Mouse (Mus musculus) layer of hippocampus, postnatal 25 days (tissue): ENCODE measurements around the gene Shq1. TPM values are rescaled to one million over a fixed set of nuclear protein-coding genes. Genes with fewer than 3 reads are reported as not detected.

Source experiments
- DNase-seq, 2 experiments: peaks; one replicate each; pipeline ENCODE4 v3.0.0; 2022; ENCODE audit warnings: mixed read lengths in 2 of 2, low spot score in 1 of 2; ENCODE audit errors: extremely low spot score in 1 of 2
- total RNA-seq, 2 experiments: library from RNA; stranded (reverse); gene quantifications; 2 replicates each; pipeline ENCODE4 v1.2.3; 2021

Gene Shq1
- total RNA-seq = 1 to 10 TPM; 4.9 to 5.9 TPM

DNA sequence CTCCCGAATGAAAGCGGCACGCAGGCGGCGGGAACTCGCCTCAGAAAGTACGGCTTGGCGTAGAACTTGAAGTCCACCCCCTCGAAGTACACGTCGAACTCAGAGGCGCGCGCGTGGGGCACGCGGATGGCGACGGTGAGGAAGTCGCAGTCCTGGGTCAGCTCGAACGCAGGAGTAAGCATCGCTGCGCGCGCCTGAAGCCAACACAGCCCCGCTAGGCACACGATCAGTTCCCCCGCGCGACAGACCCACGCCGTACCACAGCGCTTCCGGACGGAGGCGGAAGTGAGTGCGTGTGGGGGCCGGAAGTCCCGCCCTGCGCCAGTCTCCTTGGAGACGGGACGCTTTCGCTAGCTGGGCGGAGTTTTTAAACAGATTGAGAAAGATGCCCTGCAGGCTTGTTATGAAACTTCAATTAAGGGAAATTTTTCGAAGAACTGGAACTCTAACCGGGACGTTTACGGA lies at the start of gene Shq1:
Gene Shq1, minus strand, starts transcription at position 278 of the 465 bp plus-strand sequence.
- DNase-seq = peak; percentile 71 to 80

DNA sequence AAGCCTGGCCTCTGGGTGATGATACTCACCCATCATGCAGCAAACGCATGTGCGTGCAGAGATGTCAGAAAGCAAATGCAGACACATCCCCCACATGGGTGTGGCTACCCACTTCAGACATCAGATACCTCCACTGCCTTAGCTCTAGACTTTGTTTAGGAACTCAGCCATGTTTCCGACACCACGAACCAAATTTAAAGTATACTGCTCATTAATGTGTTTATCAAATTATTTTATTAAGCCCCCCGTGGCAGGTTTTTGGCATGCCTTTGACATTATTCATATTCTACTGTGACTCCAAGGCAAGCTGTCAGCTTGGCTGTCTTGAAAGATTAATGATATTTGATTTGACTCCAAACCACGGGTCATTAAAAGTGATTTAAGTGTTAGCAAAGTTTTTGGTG lies 49.1 kb upstream of the Shq1 start:
- no peak for DNase-seq

DNA sequence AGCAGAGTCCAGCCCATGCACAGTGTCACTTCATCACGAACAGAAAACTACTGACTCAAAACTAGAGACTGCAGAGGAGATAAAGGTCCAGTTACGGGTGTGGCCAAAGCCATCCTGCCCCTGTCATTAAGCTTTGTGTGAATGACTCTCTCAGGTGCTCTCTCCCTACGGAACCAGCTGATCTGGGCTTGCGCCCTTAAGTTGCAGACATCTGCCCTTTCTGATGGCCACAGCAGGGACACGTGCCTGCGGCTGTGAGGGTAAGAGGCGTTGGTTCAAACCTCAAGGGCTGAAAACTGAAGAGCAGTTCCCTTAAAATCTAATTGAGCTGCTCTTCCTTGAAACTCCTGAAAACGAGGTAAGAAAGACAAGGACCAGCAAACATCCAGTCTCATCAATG lies 45.9 kb upstream of the Shq1 start:
- no peak for DNase-seq

DNA sequence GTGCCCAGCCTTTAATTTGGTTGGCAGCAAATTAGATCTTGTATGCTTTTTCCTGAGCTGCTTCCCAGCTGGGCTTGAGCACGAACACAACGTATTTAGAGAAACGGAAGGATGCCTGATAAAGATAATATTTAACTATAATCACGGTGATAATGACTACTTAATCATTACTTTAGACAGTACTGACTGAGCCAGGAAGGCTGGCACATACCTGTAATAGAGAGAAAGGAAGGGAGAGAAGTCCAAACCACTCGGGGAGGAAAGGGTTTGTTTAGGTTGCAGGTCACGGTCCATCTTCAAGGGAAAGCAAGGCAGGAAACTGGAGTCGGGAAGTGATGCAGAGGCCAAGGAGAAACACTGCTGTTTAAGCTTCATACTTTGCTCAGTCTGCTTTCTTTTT lies 45.2 kb upstream of the Shq1 start:
- DNase-seq = no peak

DNA sequence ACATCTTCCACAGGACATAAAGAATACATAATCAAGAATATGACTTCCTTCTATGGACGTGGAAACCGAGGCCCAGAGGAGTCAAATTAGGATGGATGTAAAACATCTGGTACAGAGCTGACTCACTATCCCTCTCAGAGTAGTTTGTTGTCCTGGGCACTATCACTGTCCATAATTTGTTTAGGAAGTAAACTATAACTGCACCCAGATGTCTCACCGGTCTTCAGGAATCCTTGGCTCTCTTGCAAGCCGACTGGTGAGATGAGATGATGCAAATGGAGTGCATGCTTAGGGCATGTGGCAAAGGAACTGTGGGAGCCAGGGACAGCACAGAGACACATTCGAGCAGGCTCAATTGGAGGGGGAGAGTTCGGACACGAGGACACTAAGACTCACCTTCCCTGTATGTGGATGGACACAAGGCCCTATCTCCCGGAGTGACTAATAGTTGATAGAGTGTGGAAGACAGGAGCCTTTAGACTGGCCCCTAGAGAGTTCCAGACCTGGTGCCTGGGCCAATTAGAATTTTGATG lies 44.4 kb upstream of the Shq1 start:
- DNase-seq = no peak

DNA sequence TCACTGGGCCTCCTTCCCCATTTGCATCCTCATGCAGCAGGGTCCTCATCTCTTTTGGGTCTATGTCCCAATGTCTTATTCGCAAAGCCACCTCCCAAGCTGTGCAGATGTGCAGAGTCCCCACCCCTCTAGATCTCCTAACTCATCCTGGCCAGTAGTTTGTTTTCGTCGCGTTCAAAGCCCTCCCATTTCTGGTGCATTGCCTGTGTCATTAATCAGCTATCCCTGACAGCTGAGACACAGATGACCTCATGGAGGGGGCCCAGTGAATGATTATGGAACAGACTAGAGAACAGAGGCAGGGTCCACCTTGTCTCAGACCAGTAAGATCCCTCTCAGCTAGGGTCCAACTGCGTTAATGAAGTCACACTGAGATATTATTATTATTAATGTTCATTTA lies 39.9 kb upstream of the Shq1 start:
- no peak for DNase-seq

DNA sequence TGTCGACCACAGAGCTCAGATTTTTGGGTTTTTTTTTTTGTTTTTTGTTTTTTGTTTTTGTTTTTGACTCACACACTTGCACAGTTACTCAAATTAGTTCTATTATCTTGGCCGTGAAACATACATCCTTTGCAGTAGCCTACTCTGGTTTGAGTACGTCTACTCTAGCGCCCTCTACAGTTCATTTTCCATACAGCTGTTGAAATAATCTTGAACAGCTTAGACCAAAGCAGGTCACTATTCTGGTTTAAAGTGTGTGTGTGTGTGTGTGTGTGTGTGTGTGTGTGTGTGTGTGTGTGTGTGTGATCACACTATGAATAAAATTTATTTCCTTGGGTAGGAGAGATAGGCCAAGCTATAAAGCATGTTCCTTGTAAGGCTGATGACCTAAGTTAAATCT lies 39.2 kb upstream of the Shq1 start:
- DNase-seq = no peak

DNA sequence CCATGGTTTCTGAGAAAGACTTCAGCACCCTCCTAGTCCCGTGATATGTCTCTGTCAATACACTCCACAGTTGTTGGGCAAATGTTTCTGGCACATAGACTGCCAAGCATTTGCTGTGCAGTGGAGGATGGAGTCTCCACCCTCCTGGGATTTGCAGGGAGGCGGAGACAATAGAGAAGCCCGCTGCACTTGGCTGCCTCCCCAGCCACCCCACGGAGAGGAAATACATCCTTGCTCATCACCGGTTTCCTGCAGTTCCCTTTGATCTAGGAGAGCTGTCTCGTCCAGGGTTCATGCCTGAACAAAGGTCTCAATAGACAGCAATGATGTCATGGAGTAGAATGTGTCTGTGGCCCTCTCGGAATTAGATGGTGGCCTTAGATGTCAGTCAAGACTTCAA lies 38.5 kb upstream of the Shq1 start:
- DNase-seq = no peak

DNA sequence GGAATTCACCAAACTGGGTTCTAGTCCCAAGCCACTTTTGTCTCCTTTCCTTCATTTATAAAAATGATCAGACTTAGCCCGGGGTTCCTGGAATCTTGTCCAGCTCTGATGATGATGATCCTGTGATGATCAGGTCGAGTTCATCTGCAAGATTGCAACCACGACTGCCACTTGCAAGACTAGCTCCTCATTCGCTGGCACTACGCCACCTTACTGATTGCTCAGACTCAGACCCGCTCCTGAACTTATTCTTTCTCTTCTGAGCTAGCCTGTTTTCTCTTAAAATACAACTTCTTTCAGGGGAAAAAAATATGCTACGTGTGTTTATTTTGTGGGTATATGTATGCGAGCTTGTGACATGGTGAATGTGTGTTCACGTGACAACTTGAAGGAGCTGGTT lies 38.0 kb upstream of the Shq1 start:
- no peak for DNase-seq

DNA sequence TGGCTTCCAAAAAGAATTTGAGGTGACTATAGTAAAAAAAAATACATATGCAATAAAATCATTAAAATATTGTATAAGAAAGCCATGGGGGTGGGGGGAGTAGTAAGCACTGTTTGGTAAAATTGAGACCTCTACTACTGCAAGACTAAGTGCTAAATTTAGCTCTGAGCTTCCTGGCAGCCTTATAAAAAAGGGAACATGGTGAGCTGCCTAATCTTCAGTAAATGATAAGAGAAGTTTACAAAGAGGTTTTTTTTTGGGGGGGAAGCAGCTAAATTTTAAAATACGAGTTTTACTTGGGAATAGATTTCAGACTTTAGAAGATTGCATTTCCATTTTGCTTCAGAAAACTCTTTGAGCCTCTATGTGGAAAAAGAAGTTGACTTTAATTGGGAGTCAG lies 37.3 kb upstream of the Shq1 start:
- no peak for DNase-seq

DNA sequence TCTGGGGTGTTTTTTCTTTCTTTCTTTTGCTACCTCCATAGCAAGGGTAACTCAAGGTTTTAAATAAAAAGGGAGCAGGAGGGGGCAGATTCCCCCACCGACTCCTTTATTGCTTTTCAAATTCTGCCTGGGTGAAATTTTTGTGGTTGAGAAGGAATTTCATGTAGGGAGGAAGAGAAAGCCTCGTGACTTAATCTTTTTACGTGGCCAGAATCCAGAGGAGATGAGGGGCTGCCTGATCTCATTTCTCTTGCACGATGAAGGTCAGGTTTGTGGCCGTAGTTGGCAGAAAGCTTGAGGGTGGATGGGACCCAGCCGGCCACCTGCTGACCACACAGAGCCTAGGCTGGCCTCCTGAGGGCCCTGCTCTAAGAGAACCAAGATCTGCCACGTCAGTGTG lies 36.6 kb upstream of the Shq1 start:
- DNase-seq = no peak

DNA sequence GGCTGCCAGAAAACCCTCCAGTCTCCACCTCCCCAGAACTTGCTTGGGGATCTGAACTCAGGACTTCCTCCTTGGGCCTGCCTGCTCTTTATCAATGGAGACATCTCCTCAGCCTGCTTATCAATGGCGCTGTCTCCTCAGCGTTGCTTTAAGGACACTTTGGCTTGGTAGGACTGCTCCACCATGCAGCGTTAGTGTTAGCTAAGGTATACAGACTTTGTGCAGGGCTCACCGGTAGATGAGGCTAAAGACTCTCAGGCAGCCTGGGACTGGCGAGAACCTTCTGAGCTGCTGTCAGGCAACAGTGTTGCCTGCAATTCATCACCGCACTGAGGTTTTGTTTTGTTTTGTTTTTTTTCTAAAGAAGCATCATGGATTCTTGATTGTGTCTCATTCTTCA lies 35.9 kb upstream of the Shq1 start:
- DNase-seq = no peak

DNA sequence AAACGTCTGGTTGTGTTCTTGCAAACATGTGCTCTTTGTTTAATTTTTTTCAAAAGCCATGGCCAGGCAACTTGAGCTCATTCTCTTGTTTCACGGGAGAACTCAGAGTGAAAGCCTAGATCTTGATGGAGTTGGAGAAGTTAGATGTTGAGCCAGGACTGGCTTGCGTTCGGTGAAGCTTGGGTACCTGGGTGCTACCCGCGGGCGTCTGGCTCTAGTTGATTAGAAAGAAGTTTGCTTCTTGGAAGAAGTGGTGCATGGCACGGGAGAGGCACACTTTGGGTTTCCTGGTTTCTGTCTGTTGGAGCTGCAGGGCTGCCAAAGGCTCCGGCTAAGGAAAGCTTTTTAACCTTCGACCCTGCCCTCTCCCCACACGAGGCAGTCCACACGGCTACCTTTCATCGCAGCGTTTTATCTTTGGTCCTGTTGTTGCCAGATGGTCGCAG lies 34.4 kb upstream of the Shq1 start:
- DNase-seq = no peak

DNA sequence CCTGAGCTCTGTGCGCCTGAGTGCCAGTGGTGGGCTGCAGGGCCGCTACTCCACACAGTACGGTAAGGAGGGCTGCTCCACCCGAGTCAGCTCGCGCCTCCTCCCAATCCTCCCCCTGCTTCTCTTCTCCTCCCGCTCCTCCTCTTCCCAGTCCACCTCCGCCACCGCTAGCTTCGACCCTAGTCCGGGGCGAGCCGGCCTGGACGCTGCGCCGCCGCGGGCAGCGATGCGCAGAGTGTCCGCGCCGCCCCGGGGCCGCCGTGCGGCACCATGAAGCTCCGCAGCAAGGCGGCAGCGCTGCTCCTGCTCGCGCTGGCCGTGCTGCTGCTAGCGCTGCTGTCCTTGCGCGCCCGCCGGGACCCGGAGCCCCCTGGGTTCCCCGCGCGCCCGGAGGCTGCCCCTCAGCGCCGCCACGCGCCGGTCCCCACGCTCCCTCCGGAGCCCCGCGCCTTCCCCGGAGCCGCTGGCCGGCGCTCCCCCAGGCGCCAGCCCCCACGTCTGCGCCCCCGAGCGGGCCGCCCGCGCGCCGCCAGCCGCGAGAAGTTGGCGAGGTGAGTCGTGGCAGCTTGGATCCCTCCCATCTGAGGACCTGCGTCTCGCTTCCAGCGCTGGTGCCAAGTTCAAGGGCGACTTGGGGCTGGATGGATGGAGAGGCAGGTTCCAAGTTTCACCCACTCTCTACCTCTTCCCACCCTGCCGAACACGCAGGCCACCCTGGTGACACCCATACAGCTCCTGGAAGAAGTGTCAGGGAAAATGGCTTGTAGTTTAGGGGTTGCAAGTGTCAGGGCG lies 33.8 kb upstream of the Shq1 start, which contains the start of gene Gxylt2:
Gene Gxylt2, plus strand, starts transcription at position 161 of the 792 bp plus-strand sequence.
- peak; percentile 17 to 39 for DNase-seq

DNA sequence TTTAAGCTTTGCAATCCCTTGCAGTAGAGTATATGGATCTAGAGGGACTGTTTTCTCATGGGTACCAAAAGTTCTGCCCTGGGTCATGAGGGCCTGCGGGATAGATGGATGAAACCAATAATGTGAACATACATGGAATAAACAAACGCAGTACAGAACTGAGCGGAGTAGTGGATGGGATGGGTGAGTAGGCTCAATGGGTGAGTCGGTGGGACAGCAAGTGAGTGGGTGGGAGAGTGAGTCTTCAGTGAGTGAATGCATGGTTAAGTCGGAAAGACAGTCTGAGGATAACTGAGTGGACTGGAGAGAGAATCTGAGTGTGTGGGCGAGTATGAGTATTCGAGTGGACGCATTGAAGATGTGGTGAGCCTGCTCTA lies 33.2 kb upstream of the Shq1 start:
- no peak for DNase-seq

DNA sequence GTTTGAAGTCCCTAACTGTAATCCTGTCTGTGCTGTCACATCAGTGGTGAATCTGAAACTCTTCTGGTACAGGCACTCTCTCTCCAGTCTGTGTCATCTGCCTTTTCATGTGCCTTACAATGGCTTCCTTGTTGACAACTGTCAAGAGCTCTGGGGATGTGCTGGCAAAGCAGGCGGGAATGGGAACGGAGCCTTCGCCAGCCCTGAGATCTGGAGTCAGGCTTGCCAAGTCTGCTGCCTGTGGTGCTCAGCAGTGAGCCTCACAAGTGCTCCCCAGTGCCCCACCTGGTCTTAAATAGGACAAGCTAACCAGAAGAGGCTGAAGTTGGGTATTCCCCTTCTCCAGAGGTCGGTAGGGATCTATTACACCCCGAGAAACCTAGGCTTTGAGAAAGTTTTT lies 29.8 kb upstream of the Shq1 start:
- no peak for DNase-seq

DNA sequence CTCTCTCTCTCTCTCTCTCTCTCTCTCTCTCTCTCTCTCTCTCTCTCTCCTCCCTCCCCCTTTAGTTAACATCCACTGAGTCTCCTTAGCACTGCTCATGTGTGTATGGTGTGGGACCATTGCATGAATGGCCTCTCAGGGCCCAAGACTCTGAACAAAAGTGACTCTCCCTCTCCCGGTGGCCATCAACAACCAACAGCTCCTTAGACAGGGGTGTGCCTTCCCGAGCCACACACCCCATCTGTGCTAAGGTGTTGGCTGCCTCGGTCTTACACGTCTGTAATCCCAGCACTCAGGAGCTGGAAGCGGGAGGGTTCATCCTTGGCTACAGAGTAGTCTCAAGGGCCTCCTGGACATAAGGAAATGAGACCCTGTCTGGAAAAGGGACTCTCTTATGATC lies 29.0 kb upstream of the Shq1 start:
- DNase-seq = no peak

DNA sequence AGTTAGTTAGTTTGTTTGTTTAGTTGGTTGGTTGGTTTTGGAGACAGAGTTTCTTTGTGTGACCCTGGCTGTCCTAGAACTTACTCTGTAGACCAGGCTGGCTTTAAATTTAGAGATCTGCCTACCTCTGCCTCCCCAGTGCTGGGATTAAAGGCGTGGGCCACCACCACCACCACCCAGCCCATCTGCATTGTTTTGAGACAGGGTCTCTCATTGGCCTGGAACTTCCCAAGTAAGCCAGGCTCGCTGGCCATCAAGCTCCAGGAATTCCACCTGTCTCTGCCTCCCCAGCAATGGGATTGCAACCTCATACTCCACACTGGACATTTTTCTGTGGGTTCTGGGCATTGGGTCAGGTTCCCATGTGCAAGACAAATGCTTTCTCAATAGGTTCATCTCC lies 15.4 kb upstream of the Shq1 start:
- DNase-seq = no peak

DNA sequence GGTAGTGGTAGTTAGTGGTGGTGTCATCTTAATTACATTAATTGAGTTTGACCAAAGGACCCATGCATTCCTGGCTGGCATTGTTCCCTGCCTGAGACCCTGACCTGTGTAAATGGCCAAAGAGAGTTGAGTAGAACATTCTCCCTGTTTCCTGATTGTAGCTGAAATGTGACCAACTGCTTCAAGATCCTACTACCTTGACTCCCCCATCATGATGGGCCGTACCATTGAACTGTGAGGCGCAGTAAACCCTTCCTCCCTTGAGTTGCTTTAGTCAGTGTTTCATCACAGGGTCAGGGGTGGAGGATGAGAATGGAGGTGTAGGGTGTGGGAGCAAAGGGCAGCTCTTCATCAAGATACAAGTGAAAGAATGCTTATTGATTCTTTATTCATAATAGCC lies 7.7 kb upstream of the Shq1 start:
- no peak for DNase-seq

DNA sequence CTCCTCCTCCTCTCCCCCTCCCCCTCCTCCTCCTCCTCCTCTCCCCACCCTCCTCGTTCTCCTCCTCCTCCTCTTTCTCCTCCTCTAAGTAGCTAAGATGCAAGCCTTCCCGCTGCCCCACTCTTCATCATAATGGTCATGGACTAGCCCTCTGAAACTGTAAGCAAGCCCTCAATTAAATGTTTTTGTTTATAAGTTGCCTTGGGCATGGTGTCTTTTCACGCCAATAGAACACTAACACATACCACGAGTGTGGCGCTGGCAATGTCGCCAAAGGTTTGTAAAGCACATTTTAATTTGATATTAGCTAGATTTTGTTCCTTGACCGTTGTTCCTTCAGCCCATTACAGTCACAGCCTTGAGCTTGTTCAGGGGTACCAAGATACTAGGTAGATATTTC lies 5.5 kb upstream of the Shq1 start:
- DNase-seq = no peak

DNA sequence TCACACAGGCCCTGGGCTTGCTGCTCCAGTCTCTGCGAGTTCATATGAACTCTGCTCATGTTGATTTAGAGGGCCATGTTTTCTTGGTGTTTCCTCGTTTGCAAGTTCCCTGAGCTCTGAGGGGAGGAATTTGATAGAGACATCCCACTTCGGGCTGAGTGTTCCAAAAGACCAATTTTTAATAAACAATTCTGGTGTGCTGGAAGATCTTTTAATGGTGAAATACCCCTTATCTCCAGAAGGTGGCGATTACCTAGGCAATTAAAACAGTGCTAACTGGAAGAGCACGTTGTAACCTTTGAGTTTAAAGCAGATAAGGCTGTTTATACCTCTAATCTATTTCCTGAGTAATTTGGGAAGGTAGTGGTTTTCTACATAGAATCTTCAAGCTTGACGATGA lies 4.0 kb upstream of the Shq1 start:
- no peak for DNase-seq

DNA sequence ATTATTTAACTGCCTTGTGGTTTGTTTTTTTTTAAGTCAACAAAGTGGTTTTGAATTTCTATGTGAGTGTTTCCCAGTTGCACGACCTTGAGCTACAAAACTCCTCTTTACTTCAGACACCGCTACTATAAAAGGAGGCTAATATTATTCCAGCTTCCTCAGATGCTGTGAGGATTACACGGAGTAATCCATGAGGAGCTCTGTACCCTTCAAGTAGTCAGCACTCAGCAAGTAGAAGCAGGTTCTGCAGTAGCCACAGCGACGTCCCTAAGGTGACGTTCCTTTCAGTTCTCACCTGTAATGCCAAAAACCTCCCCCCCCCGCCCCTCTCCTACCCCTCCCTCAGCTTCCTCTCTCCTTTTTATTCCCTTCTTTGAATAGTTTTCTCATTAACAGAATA lies 444 bp upstream of the Shq1 start:
- no peak for DNase-seq
